In the genomic region with DNA sequence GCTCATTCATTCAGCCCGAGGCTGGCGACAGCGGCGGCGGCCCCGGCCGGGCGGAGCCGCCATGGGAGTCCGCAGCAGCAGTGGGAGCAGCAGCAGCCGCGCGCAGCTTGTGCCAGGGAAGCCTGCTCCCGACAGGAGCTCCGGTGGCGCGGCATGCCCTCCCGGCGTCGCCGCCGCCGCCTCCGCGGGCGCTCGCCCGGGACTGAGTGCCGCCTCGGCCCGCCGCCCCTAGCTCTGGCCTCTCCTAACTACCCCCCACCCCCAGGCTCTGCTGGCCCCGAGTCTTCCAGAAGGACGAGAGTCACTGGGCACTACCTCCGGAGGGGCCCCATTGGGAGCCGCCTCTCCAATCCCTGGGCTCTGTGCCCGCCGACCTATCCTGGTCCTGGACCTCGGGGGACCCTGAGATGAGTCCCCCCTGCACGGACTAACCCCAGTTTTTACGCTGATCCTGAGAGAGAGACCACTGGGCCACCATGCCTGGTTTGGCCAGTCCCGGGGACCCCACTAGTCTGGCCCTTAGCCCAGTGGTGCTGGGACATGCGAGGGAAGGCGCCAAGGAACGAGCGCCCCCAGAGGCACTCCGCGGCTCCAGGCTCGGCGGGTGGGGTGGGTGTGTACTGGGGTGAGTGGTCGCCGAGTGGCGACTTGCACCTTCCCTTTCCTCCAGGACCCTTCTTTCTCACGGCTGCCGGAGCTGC, we compare ENCODE assay signal across 8 mouse cellular contexts.
DNase-seq lines count a peak whose midpoint lies in the region; ATAC-seq lines count a peak whose summit lies in the region.

No protein-coding gene starts in this region.

- ATAC-seq in midbrain, embryonic 14.5 days (ENCODE audit: low FRiP score, low TSS enrichment), result peak; percentile 77
- no peak for ATAC-seq in CD4-positive, CD25-positive, alpha-beta regulatory T cell, adult 4 months

- WGBS in midbrain, embryonic 14.5 days, result under 1% methylated on average over 55 of the region's 55 CpGs

- H3K36me3 ChIP-seq in midbrain, embryonic 14.5 days (ENCODE audit: control insufficient read depth, insufficient read depth, low read length), result no peaks in the 10 kb centered on the region

- H3K9me3 ChIP-seq in midbrain, embryonic 14.5 days (ENCODE audit: control insufficient read depth, low read length), result no peaks in the 10 kb centered on the region

- H3K27me3 ChIP-seq in midbrain, embryonic 14.5 days (ENCODE audit: control insufficient read depth, insufficient read depth, low read length), result peaks cover 11% of the 10 kb centered on the region; the same call in 1 of the 2 replicates

- H3K9ac ChIP-seq in midbrain, embryonic 14.5 days (replicated peaks; ENCODE audit: low read length), result peak overlapping the region; percentile 70

- H3K4me2 ChIP-seq in midbrain, embryonic 14.5 days (ENCODE audit: low read length), result peak overlapping the region; percentile 98

- peaks cover 9% of the 10 kb centered on the region for H3K4me1 ChIP-seq in midbrain, embryonic 14.5 days (ENCODE audit: control insufficient read depth, insufficient read depth, low read length)

- intact Hi-C loops in heart, postnatal 10 days (cut with DNase I), result no loop called here

- H3K4me3 ChIP-seq in midbrain, embryonic 14.5 days (replicated peaks; ENCODE audit: low read depth, low read length), result peak overlapping the region; percentile 64

- peak; percentile 9 for DNase-seq in CD4-positive helper T cell, adult 2 months (ENCODE audit: low read depth, low spot score)
- peak; percentile 59 for DNase-seq in R1 (ENCODE audit: low read depth, low spot score)
- DNase-seq in embryo, embryonic 11.5 days (ENCODE audit: low read depth, low spot score), result peak; percentile 30
- DNase-seq in heart, postnatal 10 days, result peak; percentile 3 to 10
- peak; percentile 30 for DNase-seq in left cerebral cortex, adult 11 months (ENCODE audit: low spot score)
- DNase-seq in midbrain, embryonic 14.5 days, result peak; percentile 80
- peak; percentile 22 to 63 for DNase-seq in urinary bladder, postnatal 4 days (ENCODE audit: low spot score in 2 of 2)

- peak overlapping the region; percentile 78 for H3K27ac ChIP-seq in midbrain, embryonic 14.5 days (replicated peaks; ENCODE audit: low read depth, low read length)

Comparison
In these comparisons a context has a peak if more than half of its experiments do, and no peak if none do; other contexts are left out.
1. DNase-seq: peak in every context shown above with its lines; median percentile 80 in midbrain, embryonic 14.5 days; 59 in R1; 42 in urinary bladder, postnatal 4 days; 30 in embryo, embryonic 11.5 days; 30 in left cerebral cortex, adult 11 months; 9 in CD4-positive helper T cell, adult 2 months; 6 in heart, postnatal 10 days.